Mouse (Mus musculus) hindbrain, embryonic 15.5 days (tissue): ENCODE measurements around the gene Pfkm. TPM values are rescaled to one million over a fixed set of nuclear protein-coding genes. Genes with fewer than 3 reads are reported as not detected.

ENCODE experiments used
- ATAC-seq: fragments of 200-750 bp; cut with Nextera tagmentation; 2 replicates; pipeline ENCODE4 v1.8.0; 2017; ENCODE audit warnings: low read depth, moderate number of reproducible peaks, moderate TSS enrichment; ENCODE audit not compliant: low FRiP score
- H3K27ac ChIP-seq: fragments of 300-500 bp; sonication (generic); replicated peaks from 2 replicates; pipeline ENCODE4 v1.5.1; 2015; ENCODE audit warnings: mild to moderate bottlenecking, inconsistent platforms
- H3K27me3 ChIP-seq: fragments of 300-500 bp; sonication (generic); 2 replicates; pipeline ENCODE4 v1.6.1; 2015; ENCODE audit warnings: control low read depth, inconsistent platforms
- H3K36me3 ChIP-seq: fragments of 300-500 bp; sonication (generic); 2 replicates; pipeline ENCODE4 v1.6.1; 2015; ENCODE audit warnings: control low read depth, inconsistent platforms
- H3K4me1 ChIP-seq: fragments of 300-500 bp; sonication (generic); replicated peaks from 2 replicates; pipeline ENCODE4 v1.6.1; 2015; ENCODE audit warnings: control low read depth, inconsistent platforms
- H3K4me2 ChIP-seq: fragments of 300-500 bp; sonication (generic); 2 replicates; pipeline ENCODE4 v1.6.1; 2015; ENCODE audit warnings: moderate library complexity, mild to moderate bottlenecking, inconsistent platforms
- H3K4me3 ChIP-seq: fragments of 300-500 bp; sonication (generic); 2 replicates; pipeline ENCODE4 v1.5.1; 2015; ENCODE audit warnings: mild to moderate bottlenecking, inconsistent platforms
- H3K9ac ChIP-seq: fragments of 300-500 bp; sonication (generic); 2 replicates; pipeline ENCODE4 v1.6.1; 2015; ENCODE audit warnings: inconsistent platforms
- H3K9me3 ChIP-seq: fragments of 300-500 bp; sonication (generic); 2 replicates; pipeline ENCODE4 v1.6.1; 2016; ENCODE audit warnings: control low read depth, inconsistent platforms
- WGBS: fragments of 180-500 bp; shearing (Covaris S2); methylation state at CpG from one replicate; pipeline ENCODE4 v1.1.7; 2015; 5-methylcytosine and 5-hydroxymethylcytosine counted together
- polyA plus RNA-seq: library from polyadenylated mRNA; unstranded; fragments of >200 nt; fragmentation: Nextera tagmentation; extraction: Ambion mirVana; gene quantifications from 2 replicates; pipeline ENCODE4 v1.2.1, GENCODE M21; 2015

Gene Pfkm
- polyA plus RNA-seq, 1 experiment from 2014 or later, result 90.0 TPM

- ATAC-seq, result no peak
- 91% methylated on average over 6 of the region's 6 CpGs for WGBS
- H3K36me3 ChIP-seq, result peaks cover 4% of the 10 kb centered on the region
- no peak overlapping the region for H3K4me3 ChIP-seq
- H3K4me1 ChIP-seq, result peaks cover 23% of the 10 kb centered on the region
- no peaks in the 10 kb centered on the region for H3K27me3 ChIP-seq
- H3K9me3 ChIP-seq, result no peaks in the 10 kb centered on the region
- no peak overlapping the region for H3K27ac ChIP-seq
- no peak overlapping the region for H3K9ac ChIP-seq
- no peak overlapping the region for H3K4me2 ChIP-seq
These were observed 14.8 kb downstream of the Pfkm start for GRCm38 (mm10) chr15:98107230-98107629.

- Histone ChIP-seq H3K27me3 (no peaks in the 10 kb centered on the region), H3K4me3 (peak overlapping the region; percentile 86), H3K4me1 (peaks cover 23% of the 10 kb centered on the region), H3K9ac (peak overlapping the region; percentile 80), H3K36me3 (peaks cover 9% of the 10 kb centered on the region), H3K4me2 (peak overlapping the region; percentile 71), H3K27ac (peak overlapping the region; percentile 91), H3K9me3 (no peaks in the 10 kb centered on the region)
- 43% methylated on average over 11 of the region's 11 CpGs for WGBS
- no peak for ATAC-seq
These were observed 15.4 kb downstream of the Pfkm start for GRCm38 (mm10) chr15:98107703-98108296.

GRCm38 (mm10) chr15:98108297-98109152 lies 16.1 kb downstream of the Pfkm start:
- Histone ChIP-seq H3K9ac (peak overlapping the region; percentile 80), H3K4me3 (peak overlapping the region; percentile 86), H3K27ac (peak overlapping the region; percentile 91), H3K4me2 (peak overlapping the region; percentile 71), H3K9me3 (no peaks in the 10 kb centered on the region), H3K4me1 (peaks cover 23% of the 10 kb centered on the region), H3K36me3 (peaks cover 11% of the 10 kb centered on the region), H3K27me3 (no peaks in the 10 kb centered on the region)
- WGBS, result 2% methylated on average over 37 of the region's 37 CpGs
- peak; percentile 96 for ATAC-seq

GRCm38 (mm10) chr15:98111791-98112190 lies 19.4 kb downstream of the Pfkm start:
- no peak overlapping the region for H3K4me3 ChIP-seq
- ATAC-seq, result no peak
- WGBS, result 80% methylated on average over 5 of the region's 5 CpGs

GRCm38 (mm10) chr15:98114098-98114851 lies 21.9 kb downstream of the Pfkm start:
- WGBS, result 79% methylated on average over 10 of the region's 10 CpGs
- Histone ChIP-seq H3K4me2 (no peak overlapping the region), H3K4me3 (no peak overlapping the region), H3K27me3 (no peaks in the 10 kb centered on the region), H3K4me1 (peaks cover 10% of the 10 kb centered on the region), H3K27ac (no peak overlapping the region), H3K9ac (no peak overlapping the region), H3K9me3 (no peaks in the 10 kb centered on the region), H3K36me3 (peaks cover 25% of the 10 kb centered on the region)
- no peak for ATAC-seq

More at GRCm38 (mm10) chr15:98111791-98112190, 19.4 kb downstream of the Pfkm start:
- H3K36me3 ChIP-seq, result peaks cover 11% of the 10 kb centered on the region
- peaks cover 23% of the 10 kb centered on the region for H3K4me1 ChIP-seq
- H3K9ac ChIP-seq, result no peak overlapping the region
- no peak overlapping the region for H3K4me2 ChIP-seq
- no peaks in the 10 kb centered on the region for H3K9me3 ChIP-seq
- no peak overlapping the region for H3K27ac ChIP-seq
- no peaks in the 10 kb centered on the region for H3K27me3 ChIP-seq

- Histone ChIP-seq H3K36me3 (peaks cover 33% of the 10 kb centered on the region), H3K27ac (no peak overlapping the region), H3K27me3 (no peaks in the 10 kb centered on the region), H3K4me2 (no peak overlapping the region), H3K4me1 (peaks cover 4% of the 10 kb centered on the region; the same call in 1 of the 2 replicates), H3K4me3 (no peak overlapping the region), H3K9me3 (no peaks in the 10 kb centered on the region), H3K9ac (no peak overlapping the region)
- WGBS, result 87% methylated on average over 10 of the region's 10 CpGs
- ATAC-seq, result no peak
These were observed 22.7 kb downstream of the Pfkm start for GRCm38 (mm10) chr15:98114852-98115778.

GRCm38 (mm10) chr15:98115779-98116163 lies 23.4 kb downstream of the Pfkm start:
- Histone ChIP-seq H3K9ac (no peak overlapping the region), H3K4me1 (no peaks in the 10 kb centered on the region), H3K27me3 (no peaks in the 10 kb centered on the region), H3K4me2 (no peak overlapping the region), H3K27ac (no peak overlapping the region), H3K4me3 (no peak overlapping the region), H3K9me3 (no peaks in the 10 kb centered on the region), H3K36me3 (peaks cover 40% of the 10 kb centered on the region)
- 93% methylated on average over 9 of the region's 9 CpGs for WGBS
- no peak for ATAC-seq

- Histone ChIP-seq H3K9me3 (no peaks in the 10 kb centered on the region), H3K27ac (no peak overlapping the region), H3K36me3 (peaks cover 42% of the 10 kb centered on the region), H3K4me3 (no peak overlapping the region), H3K9ac (no peak overlapping the region), H3K4me2 (no peak overlapping the region), H3K27me3 (no peaks in the 10 kb centered on the region), H3K4me1 (no peaks in the 10 kb centered on the region)
- WGBS, result 90% methylated on average over 5 of the region's 5 CpGs
- ATAC-seq, result no peak
These were observed 23.9 kb downstream of the Pfkm start for GRCm38 (mm10) chr15:98116287-98116686.

- no peaks in the 10 kb centered on the region for H3K9me3 ChIP-seq
- H3K4me1 ChIP-seq, result no peaks in the 10 kb centered on the region
- WGBS, result 78% methylated on average over 12 of the region's 12 CpGs
- H3K9ac ChIP-seq, result no peak overlapping the region
- no peak overlapping the region for H3K4me3 ChIP-seq
- H3K4me2 ChIP-seq, result no peak overlapping the region
- ATAC-seq, result no peak
- peaks cover 52% of the 10 kb centered on the region for H3K36me3 ChIP-seq
- H3K27ac ChIP-seq, result no peak overlapping the region
- H3K27me3 ChIP-seq, result no peaks in the 10 kb centered on the region
These were observed 27.0 kb downstream of the Pfkm start for GRCm38 (mm10) chr15:98119363-98119762.

- H3K9me3 ChIP-seq, result no peaks in the 10 kb centered on the region
- H3K4me3 ChIP-seq, result no peak overlapping the region
- H3K4me2 ChIP-seq, result no peak overlapping the region
- no peaks in the 10 kb centered on the region for H3K4me1 ChIP-seq
- no peak overlapping the region for H3K27ac ChIP-seq
- no peaks in the 10 kb centered on the region for H3K27me3 ChIP-seq
- H3K9ac ChIP-seq, result no peak overlapping the region
- no peak for ATAC-seq
- H3K36me3 ChIP-seq, result peaks cover 65% of the 10 kb centered on the region
- 95% methylated on average over 20 of the region's 20 CpGs for WGBS
These were observed 28.4 kb downstream of the Pfkm start for GRCm38 (mm10) chr15:98120831-98121230.

- Histone ChIP-seq H3K9ac (no peak overlapping the region), H3K36me3 (peaks cover 36% of the 10 kb centered on the region), H3K4me2 (no peak overlapping the region), H3K4me3 (no peak overlapping the region), H3K4me1 (no peaks in the 10 kb centered on the region), H3K27me3 (no peaks in the 10 kb centered on the region), H3K27ac (no peak overlapping the region), H3K9me3 (no peaks in the 10 kb centered on the region)
- ATAC-seq, result no peak
- WGBS, result 96% methylated on average over 4 of the region's 4 CpGs
These were observed 38.6 kb downstream of the Pfkm start for GRCm38 (mm10) chr15:98131001-98131400.
